Mouse (Mus musculus) hindbrain, embryonic 12.5 days (tissue): Measurements from ENCODE around the gene Chn2. TPM values are rescaled to one million over a fixed set of nuclear protein-coding genes. Genes with fewer than 3 reads are reported as not detected.

Source experiments
- ATAC-seq: fragments of 200-750 bp; cut with Nextera tagmentation; 2 replicates; pipeline ENCODE4 v1.8.0; 2017; ENCODE audit warnings: moderate TSS enrichment; ENCODE audit not compliant: low FRiP score
- H3K27ac ChIP-seq: fragments of 300-500 bp; sonication (generic); 2 replicates; pipeline ENCODE4 v1.5.1; 2016; ENCODE audit warnings: mild to moderate bottlenecking
- H3K27me3 ChIP-seq: fragments of 300-500 bp; sonication (generic); 2 replicates; pipeline ENCODE4 v1.6.1; 2016; ENCODE audit warnings: mild to moderate bottlenecking
- H3K36me3 ChIP-seq: fragments of 300-500 bp; sonication (generic); 2 replicates; pipeline ENCODE4 v1.6.1; 2016; ENCODE audit warnings: mild to moderate bottlenecking
- H3K4me1 ChIP-seq: fragments of 300-500 bp; sonication (generic); 2 replicates; pipeline ENCODE4 v1.6.1; 2016
- H3K4me2 ChIP-seq: fragments of 300-500 bp; sonication (generic); replicated peaks from 2 replicates; pipeline ENCODE4 v1.6.1; 2016; ENCODE audit warnings: mild to moderate bottlenecking
- H3K4me3 ChIP-seq: fragments of 300-500 bp; sonication (generic); 2 replicates; pipeline ENCODE4 v1.5.1; 2016; ENCODE audit warnings: mild to moderate bottlenecking
- H3K9ac ChIP-seq: fragments of 300-500 bp; sonication (generic); 2 replicates; pipeline ENCODE4 v1.6.1; 2016; ENCODE audit warnings: mild to moderate bottlenecking, moderate library complexity
- H3K9me3 ChIP-seq: fragments of 300-500 bp; sonication (generic); replicated peaks from 2 replicates; pipeline ENCODE4 v1.6.1; 2016; ENCODE audit warnings: mild to moderate bottlenecking
- WGBS: fragments of 180-500 bp; shearing (Covaris S2); methylation state at CpG from one replicate; pipeline ENCODE4 v1.1.7; 2016; 5-methylcytosine and 5-hydroxymethylcytosine counted together
- polyA plus RNA-seq: library from polyadenylated mRNA; unstranded; fragments of >200 nt; fragmentation: Nextera tagmentation; extraction: Ambion mirVana; gene quantifications from 2 replicates; pipeline ENCODE4 v1.2.1, GENCODE M21; 2016

The Chn2 gene
- polyA plus RNA-seq, 1 experiment from 2014 or later: 20.3 TPM

- no peaks in the 10 kb centered on the region for H3K27me3 ChIP-seq
- H3K27ac ChIP-seq: no peak overlapping the region
- H3K4me1 ChIP-seq: peaks cover 7% of the 10 kb centered on the region
- H3K9me3 ChIP-seq: no peaks in the 10 kb centered on the region
- no peaks in the 10 kb centered on the region for H3K36me3 ChIP-seq
- ATAC-seq: no peak
- no peak overlapping the region for H3K9ac ChIP-seq
- WGBS: 89% methylated on average over 5 of the region's 5 CpGs
- H3K4me3 ChIP-seq: no peak overlapping the region
- H3K4me2 ChIP-seq: no peak overlapping the region
Observed at GRCm38 (mm10) chr6:54023846-54024245, 15.5 kb upstream of the Chn2 start.

- 45% methylated on average over 1 of the region's 1 CpGs for WGBS
- H3K9me3 ChIP-seq: no peaks in the 10 kb centered on the region
- no peaks in the 10 kb centered on the region for H3K36me3 ChIP-seq
- no peak overlapping the region for H3K4me3 ChIP-seq
- H3K4me1 ChIP-seq: peaks cover 7% of the 10 kb centered on the region
- no peak for ATAC-seq
- no peak overlapping the region for H3K9ac ChIP-seq
- no peaks in the 10 kb centered on the region; the same call in 1 of the 2 replicates for H3K27me3 ChIP-seq
- no peak overlapping the region for H3K27ac ChIP-seq
- no peak overlapping the region for H3K4me2 ChIP-seq
Observed at GRCm38 (mm10) chr6:54028706-54029105, 10.6 kb upstream of the Chn2 start.

- Histone ChIP-seq H3K4me2 (no peak overlapping the region), H3K4me3 (no peak overlapping the region), H3K36me3 (no peaks in the 10 kb centered on the region), H3K4me1 (peaks cover 11% of the 10 kb centered on the region), H3K9ac (no peak overlapping the region), H3K9me3 (no peaks in the 10 kb centered on the region), H3K27ac (no peak overlapping the region), H3K27me3 (no peaks in the 10 kb centered on the region; the same call in 1 of the 2 replicates)
- ATAC-seq: no peak
Observed at GRCm38 (mm10) chr6:54030351-54030750, 9.0 kb upstream of the Chn2 start.

- 71% methylated on average over 3 of the region's 3 CpGs for WGBS
- Histone ChIP-seq H3K36me3 (no peaks in the 10 kb centered on the region), H3K4me1 (peaks cover 7% of the 10 kb centered on the region; the same call in 1 of the 2 replicates), H3K4me2 (no peak overlapping the region), H3K4me3 (no peak overlapping the region), H3K9ac (no peak overlapping the region), H3K27ac (no peak overlapping the region), H3K9me3 (no peaks in the 10 kb centered on the region), H3K27me3 (peaks cover 3% of the 10 kb centered on the region; the same call in 1 of the 2 replicates)
- ATAC-seq: no peak
Observed at GRCm38 (mm10) chr6:54030776-54031175, 8.6 kb upstream of the Chn2 start.

- Histone ChIP-seq H3K4me3 (no peak overlapping the region), H3K27ac (peak overlapping the region; percentile 75), H3K4me1 (0 out of 2 replicates have a peak, but pooled peaks cover 10% of the 10 kb centered on the region), H3K9me3 (no peaks in the 10 kb centered on the region), H3K27me3 (peaks cover 11% of the 10 kb centered on the region), H3K4me2 (peak overlapping the region; percentile 30), H3K36me3 (no peaks in the 10 kb centered on the region), H3K9ac (no peak overlapping the region)
- ATAC-seq: peak; percentile 70
- WGBS: 4% methylated on average over 9 of the region's 9 CpGs
Observed at GRCm38 (mm10) chr6:54034471-54034870, 4.9 kb upstream of the Chn2 start.

- WGBS: 82% methylated on average over 3 of the region's 3 CpGs
- Histone ChIP-seq H3K4me1 (0 out of 2 replicates have a peak, but pooled peaks cover 14% of the 10 kb centered on the region), H3K36me3 (no peaks in the 10 kb centered on the region), H3K4me3 (no peak overlapping the region), H3K27me3 (peaks cover 11% of the 10 kb centered on the region), H3K9ac (no peak overlapping the region), H3K27ac (peak overlapping the region; percentile 75; the same call in 1 of the 2 replicates), H3K9me3 (no peaks in the 10 kb centered on the region), H3K4me2 (no peak overlapping the region)
- ATAC-seq: no peak
Observed at GRCm38 (mm10) chr6:54035548-54035947, 3.8 kb upstream of the Chn2 start.

- Histone ChIP-seq H3K36me3 (no peaks in the 10 kb centered on the region), H3K27ac (peak overlapping the region; percentile 97), H3K4me2 (peak overlapping the region; percentile 60), H3K9me3 (no peaks in the 10 kb centered on the region), H3K9ac (peak overlapping the region; percentile 88), H3K27me3 (peaks cover 30% of the 10 kb centered on the region), H3K4me3 (peak overlapping the region; percentile 63), H3K4me1 (peaks cover 20% of the 10 kb centered on the region)
- 6% methylated on average over 10 of the region's 10 CpGs for WGBS
- ATAC-seq: peak; percentile 3; the same call in 1 of the 2 replicates
Observed at GRCm38 (mm10) chr6:54038866-54039265, 488 bp upstream of the Chn2 start.

GRCm38 (mm10) chr6:54039805-54040447, 572 bp downstream of the Chn2 start:
- Histone ChIP-seq H3K4me3 (peak overlapping the region; percentile 63), H3K27ac (peak overlapping the region; percentile 97), H3K4me2 (peak overlapping the region; percentile 60), H3K4me1 (peaks cover 18% of the 10 kb centered on the region), H3K9ac (peak overlapping the region; percentile 88), H3K9me3 (no peaks in the 10 kb centered on the region), H3K36me3 (no peaks in the 10 kb centered on the region), H3K27me3 (peaks cover 30% of the 10 kb centered on the region)
- under 1% methylated on average over 62 of the region's 62 CpGs for WGBS
- ATAC-seq: peak; percentile 81

GRCm38 (mm10) chr6:54040448-54040844, 1.1 kb downstream of the Chn2 start:
- Histone ChIP-seq H3K27me3 (peaks cover 30% of the 10 kb centered on the region), H3K4me1 (peaks cover 16% of the 10 kb centered on the region), H3K9me3 (no peaks in the 10 kb centered on the region), H3K4me3 (peak overlapping the region; percentile 63), H3K27ac (peak overlapping the region; percentile 97), H3K36me3 (no peaks in the 10 kb centered on the region), H3K9ac (peak overlapping the region; percentile 88), H3K4me2 (peak overlapping the region; percentile 60)
- 18% methylated on average over 9 of the region's 9 CpGs for WGBS
- no peak for ATAC-seq

GRCm38 (mm10) chr6:54041386-54042043, 2.2 kb downstream of the Chn2 start:
- WGBS: 26% methylated on average over 13 of the region's 13 CpGs
- Histone ChIP-seq H3K4me3 (peak overlapping the region; percentile 63; the same call in 1 of the 2 replicates), H3K4me2 (peak overlapping the region; percentile 60), H3K9ac (no peak overlapping the region), H3K9me3 (no peaks in the 10 kb centered on the region), H3K27me3 (peaks cover 27% of the 10 kb centered on the region), H3K4me1 (peaks cover 16% of the 10 kb centered on the region), H3K36me3 (no peaks in the 10 kb centered on the region), H3K27ac (no peak overlapping the region)
- ATAC-seq: no peak

GRCm38 (mm10) chr6:54042142-54042541, 2.8 kb downstream of the Chn2 start:
- no peak overlapping the region for H3K27ac ChIP-seq
- peaks cover 16% of the 10 kb centered on the region for H3K4me1 ChIP-seq
- H3K9me3 ChIP-seq: no peaks in the 10 kb centered on the region
- no peak overlapping the region for H3K9ac ChIP-seq
- no peak for ATAC-seq
- peak overlapping the region; percentile 60; the same call in 1 of the 2 replicates for H3K4me2 ChIP-seq
- H3K27me3 ChIP-seq: peaks cover 27% of the 10 kb centered on the region
- WGBS: 94% methylated on average over 1 of the region's 1 CpGs
- H3K36me3 ChIP-seq: no peaks in the 10 kb centered on the region
- H3K4me3 ChIP-seq: no peak overlapping the region

- H3K27ac ChIP-seq: no peak overlapping the region
- H3K36me3 ChIP-seq: no peaks in the 10 kb centered on the region
- no peak overlapping the region for H3K4me2 ChIP-seq
- peaks cover 16% of the 10 kb centered on the region for H3K4me1 ChIP-seq
- H3K9me3 ChIP-seq: no peaks in the 10 kb centered on the region
- peaks cover 19% of the 10 kb centered on the region for H3K27me3 ChIP-seq
- no peak overlapping the region for H3K9ac ChIP-seq
- 86% methylated on average over 5 of the region's 5 CpGs for WGBS
- H3K4me3 ChIP-seq: no peak overlapping the region
- ATAC-seq: no peak
Observed at GRCm38 (mm10) chr6:54043536-54043935, 4.2 kb downstream of the Chn2 start.
